Mouse (Mus musculus): ENCODE results near the gene Dvl3.
A peak's percentile ranks its signal among the peaks of the same experiment; 100 is the strongest.
"Not testable (repeated sequence)": the region's sequence is repeated elsewhere in the genome, so short reads cannot be mapped to it uniquely, and the experiment has no call there.

The Dvl3 gene

DNA sequence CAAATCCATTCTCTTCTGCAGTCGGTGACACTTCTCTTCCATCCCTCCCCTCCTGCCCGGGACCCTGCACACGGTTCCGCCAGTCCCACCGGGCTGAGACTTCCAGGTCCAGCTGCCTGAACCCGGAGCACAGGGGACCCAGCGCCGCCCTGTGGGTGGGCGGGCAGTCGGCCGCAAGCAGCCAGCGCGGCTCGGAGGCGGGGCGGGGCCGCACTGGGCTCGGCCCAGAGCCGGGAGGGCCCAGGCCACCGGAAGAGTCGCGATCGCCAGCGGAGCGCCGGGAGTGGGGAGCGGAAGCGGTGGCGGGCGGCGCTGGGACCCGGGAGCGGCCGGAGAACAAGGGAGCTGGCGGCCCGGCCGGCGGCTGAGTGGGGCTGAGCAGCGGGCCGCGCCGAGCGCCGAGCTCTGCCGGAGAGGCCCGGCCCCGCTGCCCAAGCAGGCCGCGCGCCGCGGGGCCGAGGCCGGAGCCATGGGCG, at the start of gene Dvl3:
TSS of gene Dvl3 (plus strand) at position 257 of the 476 bp plus-strand sequence.
- DNase-seq (ENCODE audit: inconsistent age in 2 of 2, low spot score in 1 of 2): peak; percentile 96 to 97

DNA sequence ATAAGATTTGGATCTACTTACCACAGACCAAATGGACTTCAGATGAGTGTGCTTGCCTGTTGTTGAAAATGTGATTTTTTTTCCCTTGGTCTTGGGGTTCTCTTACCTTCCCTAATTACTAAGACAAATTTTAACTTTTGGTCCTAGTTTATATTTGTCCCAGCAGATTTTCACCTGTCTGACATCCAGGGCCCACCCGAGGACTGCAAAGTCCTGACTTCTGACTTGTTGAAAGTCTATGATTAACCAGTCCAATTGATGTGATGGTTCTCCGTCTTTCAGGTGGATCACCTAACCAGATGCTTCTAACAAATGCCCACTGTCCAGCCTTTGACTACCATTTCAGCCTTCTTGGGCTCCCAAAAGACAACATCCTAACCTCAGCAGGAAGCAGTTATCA, 45.8 kb upstream of the Dvl3 start:
- no peak for DNase-seq (ENCODE audit: inconsistent age in 2 of 2, low spot score in 1 of 2)

DNA sequence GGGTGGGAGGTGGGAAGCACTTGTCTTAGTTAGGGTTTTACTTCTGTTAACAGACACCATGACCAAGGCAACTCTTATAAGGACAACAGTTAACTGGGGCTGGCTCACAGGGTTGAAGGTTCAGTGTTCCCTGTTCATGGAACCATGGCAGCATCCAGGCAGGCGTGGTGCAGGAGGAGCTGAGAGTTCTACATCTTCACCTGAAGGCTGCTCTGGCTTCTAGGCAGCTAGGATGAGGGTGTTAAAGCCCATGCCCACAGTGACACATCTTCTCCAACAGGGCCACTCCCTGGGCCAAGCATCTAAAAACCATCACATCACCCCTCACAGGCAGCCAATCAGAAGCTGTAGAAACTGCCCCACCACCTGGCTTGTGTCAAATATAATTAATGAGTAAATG, 45.1 kb upstream of the Dvl3 start:
- no peak for DNase-seq (ENCODE audit: inconsistent age in 2 of 2, low spot score in 1 of 2)

DNA sequence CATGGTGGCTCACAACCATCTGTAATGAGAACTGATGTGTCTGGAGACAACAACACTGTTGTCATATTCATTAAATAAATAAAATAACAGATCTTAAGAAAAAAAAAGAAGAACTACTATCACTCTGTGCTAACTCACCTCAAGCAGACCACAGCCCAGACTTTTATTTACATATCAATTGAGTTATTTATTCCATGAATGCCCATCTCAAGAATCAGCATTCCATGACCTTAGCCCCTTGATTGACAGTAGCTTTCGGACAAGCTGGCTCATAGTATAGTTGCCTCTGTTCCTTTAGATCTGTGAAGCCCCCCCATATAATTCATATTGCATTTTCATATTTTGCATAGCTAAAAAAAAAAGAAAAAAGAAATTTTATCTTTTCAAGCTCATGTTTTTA, 43.0 kb upstream of the Dvl3 start:
- peak in 1 of 2 experiments; percentile 23 for DNase-seq (ENCODE audit: inconsistent age in 2 of 2, low spot score in 1 of 2)

DNA sequence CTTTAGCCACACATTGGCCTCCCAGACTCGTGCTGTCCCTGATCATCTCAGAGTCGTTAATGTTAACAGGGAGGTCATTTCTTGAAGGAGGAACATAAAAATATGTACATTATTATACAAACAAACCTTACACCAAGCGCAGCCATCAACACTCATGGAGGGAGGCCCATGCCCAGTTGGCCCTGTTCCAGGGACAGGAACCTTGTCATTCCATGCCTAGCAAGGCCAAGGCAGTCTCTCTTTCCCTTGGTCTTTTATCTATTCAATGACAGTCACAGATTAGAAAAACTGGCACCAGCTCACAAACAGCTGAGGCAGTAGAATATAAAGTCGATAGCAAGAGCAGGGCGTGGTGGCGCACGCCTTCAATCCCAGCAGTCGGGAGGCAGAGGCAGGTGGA, 42.6 kb upstream of the Dvl3 start:
- peak; percentile 83 to 90 for DNase-seq (ENCODE audit: inconsistent age in 2 of 2, low spot score in 1 of 2)

DNA sequence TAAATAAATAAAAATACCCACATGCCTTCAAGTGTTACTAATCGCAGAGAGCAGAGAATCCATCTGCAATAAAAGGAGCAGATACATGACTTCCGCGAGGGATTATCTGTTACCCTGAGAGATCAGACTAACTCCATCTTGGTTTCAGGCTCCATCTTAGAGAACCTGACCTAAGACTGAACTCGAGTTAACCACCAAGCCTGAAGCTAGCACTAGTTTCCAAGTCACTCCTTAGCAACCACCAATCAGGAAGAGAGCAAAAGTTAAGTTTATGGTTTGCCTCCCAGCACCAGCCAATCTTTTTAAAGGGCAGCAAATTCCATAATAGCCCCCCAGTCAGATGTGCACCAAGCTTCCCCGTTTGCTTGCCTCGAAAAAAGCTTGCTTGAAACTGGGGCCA, 42.0 kb upstream of the Dvl3 start:
- peak in 1 of 2 experiments; percentile 26 for DNase-seq (ENCODE audit: inconsistent age in 2 of 2, low spot score in 1 of 2)

DNA sequence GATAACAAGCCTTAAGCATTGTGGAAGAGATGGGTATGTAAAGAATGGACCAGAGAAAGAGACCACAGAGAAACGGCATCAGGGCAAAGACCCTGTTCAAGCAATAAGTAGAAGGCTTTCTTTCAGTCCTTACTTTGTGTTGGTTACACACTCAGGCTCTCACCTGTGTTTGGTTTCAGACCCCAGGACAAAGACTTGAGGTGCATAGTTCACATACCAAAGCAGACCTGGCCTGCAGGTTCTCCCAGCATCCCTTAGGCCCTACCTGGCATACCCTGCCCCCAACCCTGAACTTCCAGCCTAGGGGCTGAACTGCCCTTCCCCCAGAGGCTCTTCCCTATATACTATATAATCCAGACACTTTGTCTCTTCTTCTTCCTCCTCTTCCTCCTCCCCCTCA, 41.4 kb upstream of the Dvl3 start:
- DNase-seq (ENCODE audit: inconsistent age in 2 of 2, low spot score in 1 of 2): no peak

DNA sequence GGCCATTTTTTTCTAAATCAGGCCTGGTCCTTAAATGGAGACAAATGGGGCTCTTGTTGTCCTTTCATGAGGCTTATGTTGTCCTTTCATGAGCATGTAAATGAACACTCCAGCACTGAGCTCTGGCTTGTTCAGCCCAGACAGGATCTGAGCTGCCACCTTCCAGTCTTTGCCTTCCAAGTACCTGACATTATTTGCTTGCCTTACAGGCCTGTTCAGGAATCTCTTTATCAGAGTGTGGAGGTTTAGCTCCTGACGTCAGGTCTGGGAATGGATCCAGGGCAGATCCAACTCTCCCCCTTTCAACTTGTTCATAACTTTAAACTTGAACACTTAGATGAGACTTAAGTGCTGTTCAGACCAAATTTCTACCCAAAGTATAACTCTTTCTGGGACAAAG, 39.9 kb upstream of the Dvl3 start:
- DNase-seq (ENCODE audit: inconsistent age in 2 of 2, low spot score in 1 of 2): peak; percentile 84 to 90

DNA sequence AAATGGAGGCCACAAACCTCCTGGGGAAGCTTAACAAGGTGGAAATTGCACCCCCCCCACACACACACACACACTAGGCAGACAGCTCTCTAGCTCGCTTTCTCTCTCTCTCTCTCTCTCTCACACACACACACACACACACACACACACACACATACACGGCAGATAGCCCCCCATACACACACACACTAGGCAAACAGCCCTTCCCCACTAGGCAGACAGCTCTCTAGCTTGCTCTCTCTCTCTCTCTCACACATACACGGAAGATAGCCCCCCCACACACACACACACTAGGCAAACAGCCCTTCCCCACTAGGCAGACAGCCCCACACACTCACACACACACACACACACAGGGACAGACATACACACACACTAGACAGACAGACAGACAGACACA, 39.5 kb upstream of the Dvl3 start:
- DNase-seq (ENCODE audit: inconsistent age in 2 of 2, low spot score in 1 of 2): no peak

DNA sequence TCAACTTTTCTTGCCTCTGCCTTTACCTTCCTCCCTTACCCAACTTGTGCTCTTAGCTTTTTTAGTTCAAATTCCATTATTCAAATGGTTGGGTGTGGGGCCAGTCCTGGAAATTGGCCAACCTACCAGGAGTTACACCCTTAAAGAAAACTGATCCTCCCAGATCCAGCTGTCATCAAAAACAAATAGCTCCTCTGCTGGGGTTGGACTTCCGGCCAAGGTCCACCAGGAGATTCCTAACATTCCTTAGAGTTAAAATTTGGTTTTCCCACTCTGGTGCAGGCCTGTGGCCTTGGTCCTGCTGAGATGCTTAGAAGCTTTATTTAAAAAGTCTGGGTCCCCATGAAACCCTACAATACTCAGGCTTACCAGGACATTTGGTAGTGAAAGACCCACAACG, 38.3 kb upstream of the Dvl3 start:
- DNase-seq (ENCODE audit: inconsistent age in 2 of 2, low spot score in 1 of 2): no peak

DNA sequence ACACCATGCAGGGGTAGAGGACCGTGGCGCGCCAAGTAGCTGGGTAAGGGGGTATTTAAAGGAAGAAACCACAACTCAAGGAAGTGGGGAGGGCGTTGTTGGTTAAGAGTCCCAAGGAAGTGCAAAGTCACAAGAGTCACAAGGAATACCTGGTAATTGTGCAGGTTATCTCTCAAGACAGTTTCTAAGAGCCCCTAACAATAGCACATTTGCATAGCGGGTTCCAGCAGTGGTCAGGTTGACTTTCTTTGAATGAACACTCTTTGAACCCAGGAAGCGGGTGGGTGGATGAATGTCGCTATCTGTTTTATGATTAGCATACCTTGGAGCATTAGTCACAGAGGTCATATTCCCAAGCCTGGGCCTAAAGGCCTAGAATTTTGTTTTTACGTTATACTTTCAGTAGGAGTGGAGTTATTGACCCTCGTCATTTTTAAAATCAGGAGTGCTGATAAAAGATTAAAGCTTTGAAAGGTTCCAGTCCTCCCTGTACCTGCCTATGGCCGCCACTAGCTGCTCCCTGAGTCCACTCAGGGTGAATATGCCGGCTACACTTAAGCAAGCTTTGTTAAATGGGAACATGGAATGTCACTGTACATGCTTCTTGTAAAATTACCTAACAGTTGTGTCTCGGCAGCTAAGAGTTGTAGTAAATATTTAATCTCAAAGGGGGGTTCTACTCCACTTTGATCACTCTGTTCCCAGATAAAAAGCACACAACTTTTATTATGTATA, 37.6 kb upstream of the Dvl3 start:
- not testable (repeated sequence) for DNase-seq (ENCODE audit: inconsistent age in 2 of 2, low spot score in 1 of 2)

DNA sequence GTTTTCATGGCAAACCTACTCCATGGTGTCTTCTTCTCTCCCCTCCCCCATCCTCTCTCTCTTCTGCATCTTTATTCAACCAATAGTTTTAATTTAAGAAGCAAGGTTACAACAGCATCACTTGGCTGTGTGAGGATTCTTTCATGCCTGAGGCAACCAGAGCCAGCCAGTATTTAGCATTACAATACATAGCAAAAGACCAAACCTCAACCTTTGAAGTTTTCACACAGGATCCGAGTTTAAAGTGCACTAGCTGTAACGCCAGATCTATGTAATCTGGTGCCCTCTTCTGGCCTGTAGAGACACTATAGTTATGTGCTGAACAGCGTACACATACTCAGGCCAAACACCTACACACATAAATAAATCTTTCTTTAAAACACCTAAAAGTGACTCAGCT, 36.7 kb upstream of the Dvl3 start:
- DNase-seq (ENCODE audit: inconsistent age in 2 of 2, low spot score in 1 of 2): peak; percentile 33 to 79

DNA sequence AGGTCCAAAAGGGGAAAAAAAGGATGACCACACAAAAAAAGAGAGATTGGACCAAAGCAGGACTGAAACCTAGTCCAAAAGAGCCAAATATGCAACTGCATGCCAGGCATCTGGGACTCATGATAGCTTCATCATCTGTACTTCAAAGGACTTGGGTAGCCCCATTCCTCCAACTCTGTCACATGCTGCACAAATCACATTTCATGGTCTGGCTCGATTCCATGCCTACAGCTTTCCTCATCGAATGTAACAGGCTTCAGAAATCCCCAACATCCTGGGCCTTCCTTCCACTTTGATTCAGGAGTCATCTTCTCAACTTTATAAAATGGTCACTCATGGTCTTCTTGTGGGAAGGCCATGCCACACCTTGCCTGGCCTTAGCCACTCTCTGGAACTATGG, 35.0 kb upstream of the Dvl3 start:
- DNase-seq (ENCODE audit: inconsistent age in 2 of 2, low spot score in 1 of 2): no peak

DNA sequence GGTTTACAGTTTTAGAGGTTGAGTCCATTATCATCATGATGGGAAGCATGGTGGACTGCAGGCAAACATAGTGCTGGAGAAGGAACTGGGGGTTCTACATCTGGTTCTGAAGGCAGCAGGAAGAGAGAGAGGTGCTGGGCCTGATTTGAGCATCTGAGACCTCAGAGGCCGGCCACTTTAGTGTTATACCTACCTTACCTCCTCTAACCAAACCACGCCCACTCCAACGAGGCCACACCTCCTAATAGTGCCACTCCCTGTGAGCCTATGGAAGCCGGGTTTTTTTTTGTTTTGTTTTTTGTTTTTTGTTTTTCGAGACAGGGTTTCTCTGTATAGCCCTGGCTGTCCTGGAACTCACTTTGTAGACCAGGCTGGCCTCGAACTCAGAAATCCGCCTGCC, 33.1 kb upstream of the Dvl3 start:
- DNase-seq (ENCODE audit: inconsistent age in 2 of 2, low spot score in 1 of 2): not testable (repeated sequence)

DNA sequence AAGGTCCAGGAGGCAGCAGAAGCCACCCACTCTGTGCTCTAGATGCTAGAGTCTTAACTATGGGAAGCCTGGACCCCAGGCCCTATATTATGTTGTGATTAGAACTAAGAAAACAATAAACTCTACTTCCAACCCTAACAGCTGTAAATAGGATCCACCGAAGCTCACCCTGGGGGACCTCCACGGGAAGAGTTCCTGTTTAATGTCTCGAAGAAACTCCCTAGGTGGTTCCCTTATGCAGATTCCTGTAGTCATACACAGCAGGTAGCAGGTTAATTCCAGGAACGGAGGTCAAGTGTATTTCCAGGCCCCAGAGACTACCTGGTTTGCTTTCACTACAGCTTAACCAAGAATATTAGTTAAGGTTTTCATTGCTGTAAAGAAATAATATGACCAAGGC, 31.7 kb upstream of the Dvl3 start:
- DNase-seq (ENCODE audit: inconsistent age in 2 of 2, low spot score in 1 of 2): no peak

DNA sequence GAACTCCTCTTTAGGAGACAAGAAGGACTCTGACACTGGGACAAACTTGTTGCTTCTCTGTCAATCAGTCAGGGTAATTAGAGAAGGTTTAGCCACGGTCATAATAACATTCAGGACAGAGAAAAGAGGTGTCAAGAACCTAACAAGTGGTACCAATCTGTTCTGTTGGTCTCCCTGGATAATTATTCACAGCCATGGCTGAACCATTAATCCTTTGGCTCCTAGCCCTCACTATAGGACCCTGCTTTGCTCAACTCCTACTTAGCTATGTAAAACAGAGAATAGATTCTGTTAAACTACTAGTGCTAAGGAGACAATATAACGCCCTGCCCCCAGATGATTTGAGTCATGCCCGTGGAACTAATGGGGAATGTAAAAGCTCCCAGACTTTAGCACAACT, 30.7 kb upstream of the Dvl3 start:
- DNase-seq (ENCODE audit: inconsistent age in 2 of 2, low spot score in 1 of 2): no peak

DNA sequence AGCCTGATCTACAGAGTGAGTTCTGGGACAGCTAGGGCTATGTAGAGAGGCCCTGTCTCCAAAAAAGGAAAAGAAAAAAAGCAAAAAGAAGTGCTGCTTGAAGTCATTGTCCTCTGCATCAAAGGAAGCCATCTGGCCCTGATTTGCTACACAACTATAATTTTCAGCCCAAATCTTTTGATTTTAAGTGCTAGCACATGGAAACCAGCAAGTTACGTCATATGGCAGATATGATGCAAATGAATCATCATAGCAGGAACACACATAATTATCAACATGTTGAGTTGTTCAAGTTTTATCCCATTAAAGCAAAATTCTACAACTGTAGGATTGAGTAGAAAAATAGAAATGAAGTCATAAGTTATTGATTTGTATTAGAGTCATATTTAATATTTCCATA, 28.6 kb upstream of the Dvl3 start:
- no peak for DNase-seq (ENCODE audit: inconsistent age in 2 of 2, low spot score in 1 of 2)

DNA sequence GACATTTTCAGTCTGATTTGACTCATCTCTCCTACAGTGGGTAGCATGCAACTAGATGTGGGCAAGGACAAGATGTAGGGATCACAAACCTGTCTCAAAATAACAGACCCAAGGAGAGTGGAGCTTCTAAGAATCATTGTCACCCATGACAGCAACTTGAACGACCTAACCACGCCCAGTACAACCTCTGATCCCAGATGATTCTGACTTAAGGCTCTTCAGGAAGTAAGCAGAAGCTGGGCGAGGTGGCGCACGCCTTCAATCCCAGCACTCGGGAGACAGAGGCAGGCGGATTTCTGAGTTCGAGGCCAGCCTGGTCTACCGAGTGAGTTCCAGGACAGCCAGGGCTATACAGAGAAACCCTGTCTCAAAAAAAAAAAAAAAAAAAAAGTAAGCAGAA, 28.0 kb upstream of the Dvl3 start:
- DNase-seq (ENCODE audit: inconsistent age in 2 of 2, low spot score in 1 of 2): not testable (repeated sequence)

DNA sequence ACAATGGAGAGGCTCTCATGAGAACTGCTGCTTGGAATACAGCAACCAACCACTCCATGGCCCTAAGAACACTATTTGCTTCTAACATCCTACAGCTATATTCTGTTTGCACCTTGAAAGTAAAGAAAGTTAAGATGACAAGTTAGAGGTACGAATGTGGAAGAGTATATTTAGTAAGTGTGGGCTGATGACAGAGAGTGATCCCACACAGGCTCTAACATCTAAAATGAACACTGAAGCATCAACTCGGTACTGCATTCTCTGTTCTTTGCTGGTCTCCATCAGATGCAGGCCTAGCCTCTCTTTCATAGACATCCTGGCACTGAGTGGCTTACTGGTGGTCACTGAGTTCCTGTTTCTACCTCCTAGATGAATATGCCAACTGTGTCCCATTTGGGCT, 27.5 kb upstream of the Dvl3 start:
- DNase-seq (ENCODE audit: inconsistent age in 2 of 2, low spot score in 1 of 2): no peak

DNA sequence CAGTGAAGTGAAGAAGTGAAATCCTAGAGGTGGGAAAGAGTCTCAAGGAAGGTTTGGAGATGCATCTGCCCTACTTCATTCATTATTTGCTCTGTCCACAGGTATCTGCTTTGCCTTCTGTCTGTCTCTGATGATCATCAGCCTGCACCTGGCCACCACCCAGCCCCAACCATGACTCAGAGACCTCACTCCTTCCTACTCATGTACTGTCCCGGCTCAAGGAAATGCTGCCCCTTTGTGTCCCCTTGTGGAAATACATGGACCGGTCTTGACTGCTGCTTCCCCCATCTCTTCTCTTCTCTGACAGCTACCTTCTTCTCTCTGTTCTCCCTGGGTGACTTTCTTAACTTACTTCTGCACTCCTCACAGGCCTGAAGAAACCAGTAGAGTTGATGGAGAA, 26.2 kb upstream of the Dvl3 start:
- DNase-seq (ENCODE audit: inconsistent age in 2 of 2, low spot score in 1 of 2): peak; percentile 31 to 51

DNA sequence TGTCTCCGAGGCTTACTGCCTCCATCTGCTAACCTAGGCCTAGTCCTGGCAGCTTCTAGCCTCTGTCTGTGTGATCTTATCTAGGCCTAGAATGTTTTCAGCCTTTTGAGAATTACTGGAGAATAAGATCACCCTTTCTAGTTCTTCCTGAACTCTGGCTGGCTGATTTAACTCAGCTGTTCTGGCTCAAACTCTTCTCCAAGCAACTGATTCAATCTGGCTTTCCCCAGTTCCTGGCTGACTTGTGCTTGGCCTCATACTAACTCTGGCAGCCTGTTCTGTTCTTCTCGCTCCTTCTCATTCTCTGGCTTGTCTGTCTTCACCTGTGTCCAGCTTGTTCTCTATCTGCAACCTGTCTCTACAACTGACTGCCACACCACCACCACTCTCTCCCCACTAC, 25.5 kb upstream of the Dvl3 start:
- DNase-seq (ENCODE audit: inconsistent age in 2 of 2, low spot score in 1 of 2): no peak

DNA sequence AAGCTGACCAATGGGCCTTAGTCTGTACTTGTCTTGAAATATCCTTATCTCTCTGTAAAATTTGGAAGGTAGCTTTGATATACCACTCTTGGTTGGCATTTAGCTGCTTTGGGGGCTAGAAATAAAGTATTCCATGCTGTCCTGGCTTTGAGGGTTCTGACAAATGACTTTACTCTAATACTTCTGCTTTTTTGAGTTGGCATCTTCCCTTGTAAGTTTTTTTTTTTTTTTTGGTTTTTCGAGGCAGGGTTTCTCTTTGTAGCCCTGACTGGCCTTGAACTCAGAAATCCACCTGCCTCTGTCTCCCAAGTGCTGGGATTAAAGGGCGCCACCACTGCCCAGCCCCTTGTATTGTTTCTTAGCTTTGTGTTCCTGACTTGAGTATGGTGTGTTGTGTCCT, 23.3 kb upstream of the Dvl3 start:
- DNase-seq (ENCODE audit: inconsistent age in 2 of 2, low spot score in 1 of 2): no peak

Data from adrenal gland, adult (tissue).